Mouse (Mus musculus) thymus, postnatal 4 days (tissue): ENCODE data around the gene Btbd8.
A peak's percentile ranks its signal among the peaks of the same experiment; 100 is the strongest.

ENCODE experiments used
- DNase-seq: peaks from one replicate; pipeline ENCODE4 v3.0.0; 2021

Btbd8 gene

GRCm38 (mm10) chr5:107437464-107438281 is at the start of gene Btbd8:
Btbd8 (plus strand) TSS chr5:107437997.
- DNase-seq: peak; percentile 96

GRCm38 (mm10) chr5:107389373-107389772 is 48.4 kb upstream of the Btbd8 start:
- no peak for DNase-seq

GRCm38 (mm10) chr5:107394437-107394836 is 43.4 kb upstream of the Btbd8 start:
- no peak for DNase-seq

GRCm38 (mm10) chr5:107402436-107402835 is 35.4 kb upstream of the Btbd8 start, which contains the start of gene Ephx4:
Ephx4 (plus strand) TSS chr5:107402736.
- peak; percentile 12 for DNase-seq

GRCm38 (mm10) chr5:107403011-107403946 is 34.5 kb upstream of the Btbd8 start:
- DNase-seq: peak; percentile 56

GRCm38 (mm10) chr5:107403947-107404684 is 33.7 kb upstream of the Btbd8 start:
- no peak for DNase-seq

GRCm38 (mm10) chr5:107405361-107405760 is 32.4 kb upstream of the Btbd8 start:
- DNase-seq: no peak

- DNase-seq: no peak
Observed at GRCm38 (mm10) chr5:107410305-107410704, 27.5 kb upstream of the Btbd8 start.

- DNase-seq: no peak
Observed at GRCm38 (mm10) chr5:107411326-107411725, 26.5 kb upstream of the Btbd8 start.

GRCm38 (mm10) chr5:107412285-107412684 is 25.5 kb upstream of the Btbd8 start:
- no peak for DNase-seq

- no peak for DNase-seq
Observed at GRCm38 (mm10) chr5:107415098-107415497, 22.7 kb upstream of the Btbd8 start.

- no peak for DNase-seq
Observed at GRCm38 (mm10) chr5:107421676-107422075, 16.1 kb upstream of the Btbd8 start.

- DNase-seq: no peak
Observed at GRCm38 (mm10) chr5:107431249-107431648, 6.5 kb upstream of the Btbd8 start, which contains the start of gene Lpcat2b. Lpcat2b (plus strand) TSS chr5:107431549.

GRCm38 (mm10) chr5:107434001-107434400 is 3.8 kb upstream of the Btbd8 start:
- no peak for DNase-seq

- DNase-seq: no peak
Observed at GRCm38 (mm10) chr5:107436185-107436584, 1.6 kb upstream of the Btbd8 start.

- no peak for DNase-seq
Observed at GRCm38 (mm10) chr5:107436587-107437209, 1.1 kb upstream of the Btbd8 start.

GRCm38 (mm10) chr5:107438353-107438752 is 556 bp downstream of the Btbd8 start:
- no peak for DNase-seq

- DNase-seq: no peak
Observed at GRCm38 (mm10) chr5:107441881-107442280, 4.1 kb downstream of the Btbd8 start.

- DNase-seq: no peak
Observed at GRCm38 (mm10) chr5:107444251-107444650, 6.5 kb downstream of the Btbd8 start.

- DNase-seq: no peak
Observed at GRCm38 (mm10) chr5:107447977-107448376, 10.2 kb downstream of the Btbd8 start.

GRCm38 (mm10) chr5:107448784-107449183 is 11.0 kb downstream of the Btbd8 start:
- no peak for DNase-seq

GRCm38 (mm10) chr5:107449620-107450019 is 11.8 kb downstream of the Btbd8 start:
- no peak for DNase-seq
